Mouse (Mus musculus) bone marrow, adult 2 months (tissue): ENCODE measurements around the gene Sdk1. TPM values are rescaled to one million over a fixed set of nuclear protein-coding genes. Genes with fewer than 3 reads are reported as not detected.

Source experiments
- H3K27ac ChIP-seq: fragments of 200-500 bp; 2 replicates; pipeline ENCODE4 v1.5.1; 2012; ENCODE audit warnings: low read depth, mild to moderate bottlenecking, control low read depth, inconsistent platforms, low read length; ENCODE audit not compliant: control insufficient read depth, poor library complexity, insufficient read depth
- H3K4me1 ChIP-seq: fragments of 200-500 bp; 2 replicates; pipeline ENCODE4 v1.6.1; 2011; ENCODE audit warnings: low read length; ENCODE audit not compliant: control insufficient read depth, insufficient read depth
- H3K4me3 ChIP-seq: fragments of 200-500 bp; replicated peaks from 2 replicates; pipeline ENCODE3; 2011; ENCODE audit warnings: mild to moderate bottlenecking, low read depth, low read length, control low read depth; ENCODE audit not compliant: control insufficient read depth
- CTCF ChIP-seq: fragments of 200-500 bp; IDR thresholded peaks from 2 replicates; pipeline ENCODE4 v1.5.1; 2011; ENCODE audit warnings: low read length, control low read depth; ENCODE audit not compliant: control insufficient read depth, insufficient read depth
- POLR2A ChIP-seq: fragments of 200-500 bp; IDR thresholded peaks from 2 replicates; pipeline ENCODE4 v1.6.1; 2011; ENCODE audit warnings: low read depth, mild to moderate bottlenecking, control low read depth, low read length, borderline replicate concordance; ENCODE audit not compliant: control insufficient read depth
- WGBS: fragments of 180-500 bp; shearing (Covaris S2); methylation state at CpG from one replicate; pipeline ENCODE4 v1.1.7; 2018; 5-methylcytosine and 5-hydroxymethylcytosine counted together
- polyA plus RNA-seq: library from polyadenylated mRNA; stranded (reverse); fragments of >200 nt; gene quantifications from 2 replicates; pipeline ENCODE4 v1.2.4, GENCODE M21; 2011; ENCODE audit warnings: low replicate concordance; ENCODE audit not compliant: missing spikeins, insufficient read depth, insufficient read length

Sdk1 gene
- polyA plus RNA-seq, 1 experiment: 0.27 TPM

DNA sequence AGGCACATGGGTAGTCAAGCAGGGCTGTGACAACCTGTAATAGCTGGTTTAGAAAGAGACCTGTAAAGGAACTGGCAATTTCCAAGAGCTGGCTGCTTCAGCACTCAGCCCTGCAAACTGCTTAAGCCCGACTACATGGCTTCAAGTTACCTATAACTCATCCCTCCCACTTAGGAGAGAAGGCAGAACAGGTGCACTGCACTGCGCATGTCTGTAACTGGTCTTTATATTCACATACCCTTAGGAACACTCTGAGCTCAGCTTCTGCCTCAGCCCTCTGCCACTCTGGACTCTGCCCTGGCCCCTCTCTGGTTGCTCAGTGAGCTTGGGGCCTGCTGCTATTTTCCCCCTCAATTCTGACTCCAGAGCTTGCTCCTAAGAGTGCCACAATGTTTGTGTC is 615.2 kb downstream of the Sdk1 start:
- no peaks in the 10 kb centered on the region for H3K4me1 ChIP-seq
- TF ChIP-seq POLR2A (no peak), CTCF (no peak)
- WGBS: 74% methylated on average over 2 of the region's 2 CpGs
- no peak overlapping the region for H3K27ac ChIP-seq
- no peak overlapping the region for H3K4me3 ChIP-seq

DNA sequence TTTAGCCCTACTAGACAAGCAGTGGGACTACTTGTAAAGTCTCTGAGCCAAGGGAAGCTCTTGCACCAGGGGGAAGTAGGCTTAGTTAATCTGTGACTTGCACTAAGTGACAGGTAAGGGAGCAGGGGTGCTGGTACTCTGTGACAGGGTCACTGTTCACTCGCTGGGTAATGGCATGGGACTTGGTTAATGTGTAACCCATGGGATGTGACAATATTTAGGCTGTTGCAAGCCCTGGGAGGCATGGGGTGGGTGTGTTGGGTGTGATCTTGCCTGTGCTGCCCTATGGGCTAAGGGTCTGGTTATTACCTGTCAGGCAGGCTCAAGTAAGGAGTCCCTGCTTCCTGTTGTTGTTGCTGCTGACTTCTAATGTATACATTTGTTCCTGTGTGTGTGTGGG is 616.5 kb downstream of the Sdk1 start:
- Histone ChIP-seq H3K4me3 (no peak overlapping the region), H3K4me1 (no peaks in the 10 kb centered on the region), H3K27ac (no peak overlapping the region)
- TF ChIP-seq CTCF: no peak
- TF ChIP-seq POLR2A: no peak
- WGBS: 68% methylated on average over 1 of the region's 1 CpGs

DNA sequence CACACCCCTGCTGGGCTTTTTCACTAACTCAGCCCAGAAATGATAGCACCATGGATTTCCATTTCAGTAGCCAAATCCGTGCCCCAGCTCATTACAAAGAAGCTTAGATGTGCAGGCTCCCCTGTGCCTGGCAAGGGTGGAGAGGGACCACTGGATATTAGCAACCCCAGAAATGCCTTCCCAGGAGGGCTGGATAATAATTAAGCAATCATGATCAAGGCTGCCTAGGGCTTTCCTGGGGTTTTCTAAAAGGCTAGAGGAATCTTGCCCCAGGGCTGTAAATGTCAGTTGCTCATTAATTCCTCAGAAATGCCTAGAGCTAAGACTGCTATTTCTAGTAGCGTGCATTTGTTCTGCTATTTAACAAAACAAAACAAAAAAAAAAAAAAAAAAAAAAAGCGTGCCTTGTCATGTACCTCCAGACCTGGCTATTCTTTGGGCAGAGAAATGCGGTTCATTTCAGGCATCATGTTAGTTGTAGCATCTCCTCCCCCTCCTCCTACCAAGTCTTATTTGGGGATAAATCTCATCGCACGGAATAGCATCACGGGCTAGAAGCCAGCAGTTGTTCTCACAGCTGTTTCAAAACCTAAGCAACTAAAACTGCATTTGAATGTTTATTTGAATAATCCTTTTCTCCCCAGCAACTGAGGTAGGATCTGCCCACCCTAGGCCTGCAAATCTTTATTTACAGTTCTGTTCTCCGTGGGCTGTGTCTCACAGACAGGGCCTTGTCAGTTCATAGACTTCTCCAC is 617.3 kb downstream of the Sdk1 start:
- no peak overlapping the region for H3K4me3 ChIP-seq
- 59% methylated on average over 8 of the region's 8 CpGs for WGBS
- TF ChIP-seq CTCF: no peak
- no peak for TF ChIP-seq POLR2A
- no peak overlapping the region for H3K27ac ChIP-seq
- H3K4me1 ChIP-seq: no peaks in the 10 kb centered on the region

DNA sequence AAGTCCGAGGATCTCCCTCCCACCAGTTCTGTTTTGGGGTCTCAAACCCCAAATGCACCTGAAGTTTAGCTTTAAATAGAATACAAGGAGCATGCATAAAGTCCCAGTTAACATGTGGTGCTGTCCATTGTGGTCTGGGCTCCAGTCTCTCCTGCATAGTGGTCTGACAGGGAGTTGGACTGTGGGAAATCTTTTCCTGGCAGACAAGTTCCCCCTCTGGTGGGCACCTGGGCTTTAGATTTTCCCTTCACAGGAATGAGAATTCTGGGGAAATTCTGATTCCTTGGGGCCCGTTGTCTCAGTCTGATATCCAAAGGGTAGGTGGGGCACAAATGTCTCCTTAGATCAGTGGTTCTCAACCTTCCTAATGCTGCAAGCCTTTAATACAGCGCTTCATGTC is 624.8 kb downstream of the Sdk1 start:
- 66% methylated on average over 3 of the region's 3 CpGs for WGBS
- TF ChIP-seq CTCF: no peak
- Histone ChIP-seq H3K4me3 (no peak overlapping the region), H3K27ac (no peak overlapping the region), H3K4me1 (no peaks in the 10 kb centered on the region)

DNA sequence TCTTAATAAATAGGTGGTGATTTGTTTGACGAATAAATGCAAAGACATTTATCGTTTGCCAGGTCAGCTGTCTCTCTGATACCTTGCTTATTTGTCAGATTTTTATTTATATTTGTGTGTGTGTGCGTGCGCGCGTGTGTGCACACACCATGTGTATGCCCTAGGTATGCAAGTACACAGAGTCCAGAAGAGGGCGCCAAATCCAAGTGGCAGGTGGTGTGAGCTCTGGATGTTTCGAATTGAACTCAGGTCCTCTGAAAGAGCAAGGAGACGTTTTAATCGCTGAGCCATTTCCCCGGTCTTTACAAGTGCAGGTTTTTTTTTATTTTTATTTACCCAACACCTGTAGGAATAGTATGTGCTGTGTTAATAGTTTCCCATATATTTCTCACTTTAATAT is 632.5 kb downstream of the Sdk1 start:
- H3K27ac ChIP-seq: no peak overlapping the region
- H3K4me3 ChIP-seq: no peak overlapping the region
- WGBS: 88% methylated on average over 11 of the region's 11 CpGs
- 0 out of 2 replicates have a peak, but pooled peaks have one; percentile 7 for TF ChIP-seq CTCF
- no peak for TF ChIP-seq POLR2A
- H3K4me1 ChIP-seq: no peaks in the 10 kb centered on the region

DNA sequence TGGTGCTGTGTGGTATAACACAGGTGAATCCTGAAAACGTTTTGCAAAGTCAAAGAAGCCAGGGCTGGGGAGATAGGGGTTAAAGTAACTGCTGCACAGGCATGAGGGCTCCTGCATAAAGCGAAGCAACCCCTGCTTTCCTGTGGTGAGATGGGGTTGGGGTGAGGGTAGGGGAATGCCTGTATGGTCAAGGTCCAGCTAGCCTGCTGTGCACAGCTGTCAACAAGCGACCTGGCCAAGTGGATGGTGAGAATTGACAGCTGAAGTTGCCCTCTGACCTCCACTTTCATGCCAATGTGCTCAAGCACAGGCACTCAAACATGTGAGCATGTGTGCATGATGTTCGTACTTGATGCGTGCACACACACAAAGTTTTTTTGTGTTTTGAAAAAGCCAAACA is 639.4 kb downstream of the Sdk1 start:
- H3K27ac ChIP-seq: no peak overlapping the region
- 63% methylated on average over 5 of the region's 5 CpGs for WGBS
- no peak overlapping the region for H3K4me3 ChIP-seq
- TF ChIP-seq CTCF (no peak), POLR2A (no peak)
- no peaks in the 10 kb centered on the region for H3K4me1 ChIP-seq

DNA sequence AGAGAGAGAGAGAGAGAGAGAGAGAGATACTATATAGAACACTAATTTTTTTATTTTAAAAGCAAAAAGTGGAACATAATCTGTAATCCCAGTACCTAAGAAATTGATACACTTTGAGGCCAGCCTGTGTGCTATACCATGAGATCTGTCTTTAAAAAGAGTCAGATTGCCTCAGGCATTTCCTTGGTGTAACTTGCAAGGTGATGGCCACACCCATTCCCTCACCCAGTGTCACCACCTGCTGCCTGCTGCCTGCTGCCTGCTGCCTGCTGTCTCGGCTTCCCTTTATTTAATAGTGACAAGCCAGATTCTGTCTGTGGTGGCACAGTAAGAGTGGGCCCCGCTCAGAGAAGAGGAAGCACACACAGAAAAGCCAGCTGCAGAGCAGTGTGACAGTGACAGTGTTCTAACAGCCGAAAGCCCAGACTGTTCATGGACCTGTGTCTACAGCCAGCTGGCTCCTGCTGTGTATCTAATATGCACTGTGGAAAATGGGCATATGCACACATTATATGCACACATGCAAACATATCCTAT is 642.9 kb downstream of the Sdk1 start:
- TF ChIP-seq CTCF (no peak), POLR2A (no peak)

DNA sequence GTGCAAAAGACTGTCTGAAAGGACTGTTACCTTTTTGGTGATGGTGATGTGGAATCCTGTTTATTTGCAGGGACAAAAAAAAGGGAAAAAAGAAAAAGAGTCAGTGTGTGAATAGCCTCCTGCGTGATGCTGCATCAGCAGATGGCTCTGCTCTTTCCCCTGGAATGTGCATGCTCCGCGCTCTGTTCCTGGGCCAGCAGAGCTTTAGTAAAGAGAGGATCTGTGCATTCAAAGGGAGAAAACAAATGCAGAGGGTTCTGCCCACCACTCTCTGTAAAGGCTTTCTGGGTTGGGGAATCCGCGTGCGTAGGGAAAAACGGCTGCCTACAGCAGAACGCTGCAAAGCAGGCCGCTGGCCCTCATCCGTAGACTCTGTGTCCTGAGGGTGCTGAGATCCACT is 644.7 kb downstream of the Sdk1 start:
- TF ChIP-seq POLR2A (no peak), CTCF (no peak)
- WGBS: 91% methylated on average over 10 of the region's 10 CpGs
- Histone ChIP-seq H3K27ac (no peak overlapping the region), H3K4me1 (no peaks in the 10 kb centered on the region), H3K4me3 (no peak overlapping the region)

More for the DNA sequence above, 642.9 kb downstream of the Sdk1 start:
- H3K4me1 ChIP-seq: no peaks in the 10 kb centered on the region
- H3K4me3 ChIP-seq: no peak overlapping the region
- WGBS: 2% methylated on average over 3 of the region's 3 CpGs
- H3K27ac ChIP-seq: no peak overlapping the region

DNA sequence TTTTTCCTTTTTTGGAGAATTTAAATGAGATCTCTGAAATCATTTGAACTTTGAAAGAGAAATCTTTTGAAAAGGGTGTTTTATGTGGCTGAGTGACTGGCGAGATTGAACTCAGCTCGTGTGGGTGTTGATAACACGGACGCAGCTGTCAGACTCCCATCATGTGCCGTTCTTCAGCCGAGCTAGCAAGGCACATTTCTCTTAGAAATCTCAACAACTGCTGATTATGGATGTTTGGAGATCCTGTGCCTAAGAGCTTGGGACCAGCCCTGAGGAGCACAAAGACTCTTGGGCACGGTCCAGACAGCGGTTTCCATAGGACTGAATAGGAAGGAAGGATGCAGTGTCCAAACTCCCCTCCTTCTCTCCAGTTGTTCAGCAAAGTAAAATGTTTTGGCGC is 648.5 kb downstream of the Sdk1 start:
- H3K4me1 ChIP-seq: no peaks in the 10 kb centered on the region
- no peak overlapping the region for H3K27ac ChIP-seq
- WGBS: 83% methylated on average over 9 of the region's 9 CpGs
- TF ChIP-seq CTCF: no peak
- no peak for TF ChIP-seq POLR2A
- no peak overlapping the region for H3K4me3 ChIP-seq
